ENCODE assay signal across 9 mouse cellular contexts in the genomic region with DNA sequence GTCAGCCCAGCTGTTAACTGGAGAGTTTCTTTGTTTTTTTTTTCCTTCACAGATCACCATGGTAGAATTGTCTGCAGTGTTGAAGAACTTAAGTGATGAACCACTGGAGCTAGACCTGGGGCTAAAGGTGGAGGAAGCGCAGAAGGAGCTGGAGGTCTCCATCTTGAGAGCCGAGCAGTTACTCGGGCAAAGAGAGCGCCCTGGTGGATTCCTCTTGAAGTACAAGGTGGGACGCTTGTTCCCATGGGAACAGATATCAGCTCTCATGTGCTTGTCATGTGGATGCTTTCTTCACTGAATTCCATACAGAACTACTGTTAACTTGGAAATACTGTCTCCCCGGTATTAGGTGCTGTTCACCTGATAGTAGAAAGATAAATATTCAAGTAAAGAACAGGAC.
DNase-seq lines count a peak whose midpoint lies in the region; ATAC-seq and TF ChIP-seq lines count a peak whose summit lies in the region.
"Had no signal": no experiment of that assay in that cellular context is flagged by ENCODE, and none has a peak within 500 bp of the region (broad histone marks: within the 10 kb centered on the region; RNA-seq: fewer than 3 reads in every experiment).

No protein-coding gene starts in this region.

- no peaks in the 10 kb centered on the region for H3K4me1 ChIP-seq in kidney, embryonic 14.5 days (ENCODE audit: control insufficient read depth, insufficient read depth, low read length)
- H3K4me1 ChIP-seq in olfactory bulb, adult 2 months (ENCODE audit: control insufficient read depth, insufficient read depth, low read length): peaks cover 3% of the 10 kb centered on the region; the same call in 1 of the 2 replicates
- H3K4me1 ChIP-seq: embryonic facial prominence, embryonic 13.5 days had no signal

- TF ChIP-seq CTCF in layer of hippocampus, adult 2 months (conservative IDR thresholded peaks at IDR 0.05): peak; percentile 81
- TF ChIP-seq CTCF in olfactory bulb, adult 2 months (IDR thresholded peaks at IDR 0.05; ENCODE audit: insufficient read depth, low read depth, low read length): peak; percentile 32; the same call in 1 of the 2 replicates

- WGBS in kidney, embryonic 14.5 days: 65% methylated on average over 6 of the region's 6 CpGs
- WGBS in olfactory bulb, adult 2 months: 47% methylated on average over 6 of the region's 6 CpGs

- H3K27ac ChIP-seq in kidney, embryonic 14.5 days (ENCODE audit: low read depth, low read length): no peak overlapping the region
- H3K27ac ChIP-seq in layer of hippocampus, adult 2 months: no peak overlapping the region
- no peak overlapping the region for H3K27ac ChIP-seq in olfactory bulb, adult 2 months (ENCODE audit: insufficient read depth, low read depth, low read length)
- H3K27ac ChIP-seq: embryonic facial prominence, embryonic 13.5 days had no signal

- H3K4me3 ChIP-seq in kidney, embryonic 14.5 days (ENCODE audit: low read length): no peak overlapping the region
- H3K4me3 ChIP-seq in layer of hippocampus, adult 2 months: no peak overlapping the region
- H3K4me3 ChIP-seq in olfactory bulb, adult 2 months (ENCODE audit: insufficient read depth, low read depth, low read length): no peak overlapping the region
- H3K4me3 ChIP-seq: embryonic facial prominence, embryonic 13.5 days had no signal

- no peaks in the 10 kb centered on the region for H3K27me3 ChIP-seq in kidney, embryonic 14.5 days (ENCODE audit: control insufficient read depth, insufficient read depth, low read length)
- H3K27me3 ChIP-seq: embryonic facial prominence, embryonic 13.5 days had no signal

- TF ChIP-seq POLR2A in olfactory bulb, adult 2 months (IDR thresholded peaks at IDR 0.05; ENCODE audit: insufficient read depth, low read depth, low read length): no peak

- H3K9me3 ChIP-seq in kidney, embryonic 14.5 days (ENCODE audit: control insufficient read depth, low read length): no peaks in the 10 kb centered on the region
- H3K9me3 ChIP-seq: embryonic facial prominence, embryonic 13.5 days had no signal

- no peak overlapping the region for H3K4me2 ChIP-seq in kidney, embryonic 14.5 days (replicated peaks; ENCODE audit: low read depth, low read length)
- H3K4me2 ChIP-seq: embryonic facial prominence, embryonic 13.5 days had no signal

- peaks cover 36% of the 10 kb centered on the region; the same call in 1 of the 2 replicates for H3K36me3 ChIP-seq in kidney, embryonic 14.5 days (ENCODE audit: control insufficient read depth, insufficient read depth, low read length)

- H3K9ac ChIP-seq in kidney, embryonic 14.5 days (ENCODE audit: low read depth, low read length): no peak overlapping the region
- H3K9ac ChIP-seq: embryonic facial prominence, embryonic 13.5 days had no signal

- no peak for DNase-seq in kidney, adult 18-20 months
- DNase-seq in MN1 (ENCODE audit: low spot score): peak; percentile 17
- DNase-seq in cerebellum, adult 9-10 months: peak; percentile 7
- DNase-seq in layer of hippocampus, adult 2 months (ENCODE audit: low spot score in 2 of 2): peak; percentile 28 to 51
- DNase-seq in thymus, postnatal 25 days: no peak
- DNase-seq in urinary bladder, postnatal 10 days (ENCODE audit: low spot score): no peak

- peak; percentile 57; the same call in 1 of the 2 replicates for ATAC-seq in kidney, embryonic 14.5 days (ENCODE audit: low FRiP score, low TSS enrichment)

Comparison
In these comparisons a context has a peak if more than half of its experiments do, and no peak if none do; other contexts are left out.
1. DNase-seq: peak in MN1 (single experiment), cerebellum, adult 9-10 months (single experiment) and layer of hippocampus, adult 2 months (2 of 2); none in kidney, adult 18-20 months (single experiment), thymus, postnatal 25 days (single experiment) and urinary bladder, postnatal 10 days (single experiment).